Mouse (Mus musculus) olfactory bulb, adult 2 months (tissue): ENCODE data around the gene Gm7029.
"Not testable (repeated sequence)": the region's sequence is repeated elsewhere in the genome, so short reads cannot be mapped to it uniquely, and the experiment has no call there.

Experiments used
- CTCF ChIP-seq: fragments of 200-500 bp; IDR thresholded peaks from 2 replicates; pipeline ENCODE4 v1.5.1; 2012; ENCODE audit warnings: low read depth, mild to moderate bottlenecking, low read length, moderate library complexity; ENCODE audit not compliant: insufficient read depth
- POLR2A ChIP-seq: fragments of 200-500 bp; IDR thresholded peaks from 2 replicates; pipeline ENCODE4 v1.6.1; 2012; ENCODE audit warnings: mild to moderate bottlenecking, low read depth, low read length, moderate library complexity; ENCODE audit not compliant: insufficient read depth

- not testable (repeated sequence) for TF ChIP-seq POLR2A, CTCF
Observed at GRCm38 (mm10) chr17:33893011-33893410, 19.4 kb downstream of the Gm7029 start.
